Mouse (Mus musculus) ES-Bruce4 (cell line): Measurements from ENCODE around the gene Abhd12b.

ENCODE experiments used
- CTCF ChIP-seq: IDR thresholded peaks from one replicate; pipeline ENCODE4 v1.8.1; 2011; ENCODE audit warnings: low read depth, low read length
- POLR2A ChIP-seq: IDR thresholded peaks from one replicate; pipeline ENCODE4 v1.8.1; 2011; ENCODE audit warnings: low read length; ENCODE audit not compliant: insufficient read depth

DNA sequence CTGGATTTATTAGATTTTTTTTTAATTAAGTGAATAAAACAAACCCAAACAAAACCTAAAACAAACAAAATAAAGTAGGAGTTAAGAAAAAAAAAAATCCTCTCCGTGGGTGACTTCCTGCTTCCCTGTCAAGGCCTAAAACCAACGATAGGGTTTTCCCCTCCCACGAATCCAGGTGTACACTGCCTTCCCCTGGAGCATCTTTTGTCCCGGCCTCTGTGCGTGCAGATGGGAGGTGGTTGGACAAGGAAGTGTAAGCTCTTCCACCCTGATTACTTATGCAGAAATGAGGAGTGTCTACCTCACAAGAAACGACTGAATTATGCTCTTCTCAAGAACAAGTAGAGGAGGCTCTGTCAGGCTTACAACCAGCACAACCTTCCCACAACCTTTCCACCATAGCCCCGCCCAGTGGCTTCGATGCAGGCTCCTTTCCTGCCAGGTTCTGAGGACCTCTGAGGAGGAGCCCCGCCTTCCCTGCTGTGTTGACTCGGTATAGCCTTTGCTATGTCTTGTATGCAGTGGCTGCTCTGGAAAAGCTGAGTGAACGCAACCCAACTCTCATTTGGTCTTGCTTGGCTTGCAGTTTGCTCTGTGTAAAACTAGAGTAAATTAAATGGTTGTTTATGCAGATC lies 5.2 kb upstream of the Abhd12b start:
- TF ChIP-seq CTCF (no peak), POLR2A (no peak)
